Mouse (Mus musculus) small intestine, adult 2 months (tissue): Measurements from ENCODE around the gene Tppp. TPM values are rescaled to one million over a fixed set of nuclear protein-coding genes. Genes with fewer than 3 reads are reported as not detected.
"Not testable (repeated sequence)": the region's sequence is repeated elsewhere in the genome, so short reads cannot be mapped to it uniquely, and the experiment has no call there.

Experiments used
- H3K27ac ChIP-seq: fragments of 200-500 bp; 2 replicates; pipeline ENCODE4 v1.5.1; 2012; ENCODE audit warnings: low read depth, low read length, control low read depth, inconsistent platforms; ENCODE audit not compliant: insufficient read depth
- H3K27me3 ChIP-seq: fragments of 200-500 bp; 2 replicates; pipeline ENCODE4 v1.6.1; 2012; ENCODE audit warnings: mild to moderate bottlenecking, moderate library complexity, low read length, inconsistent platforms; ENCODE audit not compliant: control insufficient read depth, insufficient read depth
- H3K36me3 ChIP-seq: fragments of 200-500 bp; 2 replicates; pipeline ENCODE4 v1.6.1; 2012; ENCODE audit warnings: mild to moderate bottlenecking, low read length, control low read depth, inconsistent platforms; ENCODE audit not compliant: control insufficient read depth, insufficient read depth
- H3K4me1 ChIP-seq: fragments of 200-500 bp; 2 replicates; pipeline ENCODE4 v1.6.1; 2012; ENCODE audit warnings: low read length, inconsistent platforms, mixed read lengths; ENCODE audit not compliant: control insufficient read depth, insufficient read depth, insufficient read length
- H3K4me3 ChIP-seq: fragments of 200-500 bp; 2 replicates; pipeline ENCODE4 v1.5.1; 2012; ENCODE audit warnings: low read depth, mild to moderate bottlenecking, control low read depth, inconsistent platforms, low read length, moderate library complexity
- CTCF ChIP-seq: fragments of 200-500 bp; IDR thresholded peaks from 2 replicates; pipeline ENCODE4 v1.5.1; 2012; ENCODE audit warnings: low read depth, mild to moderate bottlenecking, control low read depth, inconsistent platforms, low read length, moderate library complexity, mixed read lengths; ENCODE audit not compliant: insufficient replicate concordance, insufficient read length; ENCODE audit errors: extremely low read depth
- POLR2A ChIP-seq: fragments of 200-500 bp; IDR thresholded peaks from 2 replicates; pipeline ENCODE4 v1.6.1; 2012; ENCODE audit warnings: low read depth, mild to moderate bottlenecking, control low read depth, inconsistent platforms, low read length, moderate library complexity
- WGBS: fragments of 180-500 bp; shearing (Covaris S2); methylation state at CpG from one replicate; pipeline ENCODE4 v1.1.7; 2018; 5-methylcytosine and 5-hydroxymethylcytosine counted together
- polyA plus RNA-seq: library from polyadenylated mRNA; depleted of rRNA; stranded (reverse); fragments of >200 nt; gene quantifications from 2 replicates; pipeline ENCODE4 v1.2.3, GENCODE M21; 2012

The Tppp gene
- polyA plus RNA-seq, 1 experiment, result 9.9 TPM

GRCm38 (mm10) chr13:74056194-74056593, 47.0 kb downstream of the Tppp start:
- WGBS, result 73% methylated on average over 1 of the region's 1 CpGs
- TF ChIP-seq POLR2A (no peak), CTCF (no peak)
- no peaks in the 10 kb centered on the region for H3K4me1 ChIP-seq
- no peak overlapping the region for H3K27ac ChIP-seq
- peaks cover 4% of the 10 kb centered on the region; the same call in 1 of the 2 replicates for H3K36me3 ChIP-seq
- no peaks in the 10 kb centered on the region for H3K27me3 ChIP-seq
- no peak overlapping the region for H3K4me3 ChIP-seq

GRCm38 (mm10) chr13:74058081-74058480, 48.9 kb downstream of the Tppp start:
- Histone ChIP-seq H3K4me1 (no peaks in the 10 kb centered on the region), H3K4me3 (no peak overlapping the region), H3K27me3 (no peaks in the 10 kb centered on the region), H3K36me3 (0 out of 2 replicates have a peak, but pooled peaks cover 2% of the 10 kb centered on the region), H3K27ac (no peak overlapping the region)
- 96% methylated on average over 9 of the region's 9 CpGs for WGBS
- TF ChIP-seq POLR2A (no peak), CTCF (no peak)

GRCm38 (mm10) chr13:74061613-74062377, 52.6 kb downstream of the Tppp start, which contains the start of gene Cep72:
TSS of gene Cep72 (minus strand) at chr13:74062299.
- 2% methylated on average over 48 of the region's 48 CpGs for WGBS
- peak within 1 kb of the TSS; percentile 64 for H3K27ac ChIP-seq
- TF ChIP-seq CTCF (no peak), POLR2A (no peak)
- H3K27me3 ChIP-seq, result no peaks in the 10 kb centered on the region
- H3K36me3 ChIP-seq, result 0 out of 2 replicates have a peak, but pooled peaks cover 2% of the 10 kb centered on the region
- H3K4me1 ChIP-seq, result no peaks in the 10 kb centered on the region
- peak within 1 kb of the TSS; percentile 86 for H3K4me3 ChIP-seq

GRCm38 (mm10) chr13:74062378-74063128, 53.3 kb downstream of the Tppp start:
- WGBS, result 26% methylated on average over 11 of the region's 11 CpGs
- H3K27ac ChIP-seq, result no peak overlapping the region
- TF ChIP-seq CTCF (no peak), POLR2A (no peak)

GRCm38 (mm10) chr13:74063340-74064050, 54.3 kb downstream of the Tppp start:
- no peak for TF ChIP-seq POLR2A
- Histone ChIP-seq H3K27ac (no peak overlapping the region), H3K27me3 (no peaks in the 10 kb centered on the region), H3K36me3 (no peaks in the 10 kb centered on the region), H3K4me3 (no peak overlapping the region), H3K4me1 (no peaks in the 10 kb centered on the region)
- 87% methylated on average over 1 of the region's 1 CpGs for WGBS

More at GRCm38 (mm10) chr13:74062378-74063128, 53.3 kb downstream of the Tppp start:
- 0 out of 2 replicates have a peak, but pooled peaks cover 2% of the 10 kb centered on the region for H3K36me3 ChIP-seq
- no peaks in the 10 kb centered on the region for H3K4me1 ChIP-seq
- H3K27me3 ChIP-seq, result no peaks in the 10 kb centered on the region
- peak overlapping the region; percentile 86 for H3K4me3 ChIP-seq

- no peaks in the 10 kb centered on the region for H3K27me3 ChIP-seq
- H3K36me3 ChIP-seq, result no peaks in the 10 kb centered on the region
- TF ChIP-seq CTCF (no peak), POLR2A (no peak)
- no peak overlapping the region for H3K4me3 ChIP-seq
- 98% methylated on average over 1 of the region's 1 CpGs for WGBS
- H3K4me1 ChIP-seq, result peaks cover 2% of the 10 kb centered on the region; the same call in 1 of the 2 replicates
- H3K27ac ChIP-seq, result no peak overlapping the region
Measured at GRCm38 (mm10) chr13:74066576-74066975, 57.4 kb downstream of the Tppp start.

- 36% methylated on average over 1 of the region's 1 CpGs for WGBS
- H3K27ac ChIP-seq, H3K4me3 ChIP-seq, H3K27me3 ChIP-seq, H3K4me1 ChIP-seq, H3K36me3 ChIP-seq: not testable (repeated sequence)
Measured at GRCm38 (mm10) chr13:74071244-74071643, 62.0 kb downstream of the Tppp start.
